Mouse (Mus musculus): ENCODE measurements around the gene Il4i1. TPM values are rescaled to one million over a fixed set of nuclear protein-coding genes. Genes with fewer than 3 reads are reported as not detected.

Il4i1 gene
- total RNA-seq, 2 experiments from 2014 or later, result 1.1 to 2.5 TPM

Small RNA genes lying within 50 kb of the gene (microRNA-seq; reads per million reads assigned to microRNA genes)
- gene Mir707, result 0 reads per million in 2 experiments

Other genes starting within 250 kb of the Il4i1 start
- gene Napsa, start 244.0 kb upstream of the Il4i1 start, total RNA-seq (2021), result under 1 TPM in 1 of 2 experiments, not detected in 1; 0.25 TPM
- 100 to 1,000 TPM; 175 to 188 TPM for gene Kcnc3, start 225.7 kb upstream of the Il4i1 start, total RNA-seq (2021)
- gene Myh14, start 145.5 kb upstream of the Il4i1 start, total RNA-seq (2021), result 10 to 100 TPM; 27.7 to 28.1 TPM
- gene Izumo2, start 107.6 kb upstream of the Il4i1 start, total RNA-seq (2021), result not detected
- gene Vrk3, start 68.0 kb upstream of the Il4i1 start, total RNA-seq (2021), result 10 to 100 TPM; 31.8 to 34.8 TPM
- gene Zfp473, start 65.3 kb upstream of the Il4i1 start, total RNA-seq (2021), result under 1 TPM; 0.22 to 0.38 TPM
- gene Nup62, start 299 bp upstream of the Il4i1 start, total RNA-seq (2021), result 10 to 100 TPM; 29.7 to 30.6 TPM
- 10 to 100 TPM; 26.3 to 28.9 TPM for gene Atf5, start 271 bp downstream of the Il4i1 start, total RNA-seq (2021)
- 10 to 100 TPM; 78.8 to 80.6 TPM for gene Akt1s1, start 32.6 kb downstream of the Il4i1 start, total RNA-seq (2021)
- 10 to 100 TPM; 63.7 to 64.6 TPM for gene Tbc1d17, start 32.7 kb downstream of the Il4i1 start, total RNA-seq (2021)
- gene Pnkp, start 40.8 kb downstream of the Il4i1 start, total RNA-seq (2021), result 10 to 100 TPM; 27.1 to 27.2 TPM
- gene Ptov1, start 53.4 kb downstream of the Il4i1 start, total RNA-seq (2021), result 100 to 1,000 TPM; 346 to 359 TPM
- gene Med25, start 76.3 kb downstream of the Il4i1 start, total RNA-seq (2021), result 100 to 1,000 TPM in 1 of 2 experiments, 10 to 100 TPM in 1; 97.2 to 113 TPM
- 10 to 100 TPM; 23.8 to 29.1 TPM for gene Fuz, start 79.7 kb downstream of the Il4i1 start, total RNA-seq (2021)
- 100 to 1,000 TPM; 295 to 305 TPM for gene Ap2a1, start 113.1 kb downstream of the Il4i1 start, total RNA-seq (2021)
- under 1 TPM; 0.87 to 0.88 TPM for gene Tsks, start 126.8 kb downstream of the Il4i1 start, total RNA-seq (2021)
- 100 to 1,000 TPM; 131 to 137 TPM for gene Cpt1c, start 158.5 kb downstream of the Il4i1 start, total RNA-seq (2021)
- 100 to 1,000 TPM; 155 to 168 TPM for gene Prmt1, start 170.2 kb downstream of the Il4i1 start, total RNA-seq (2021)
- gene Irf3, start 181.3 kb downstream of the Il4i1 start, total RNA-seq (2021), result 10 to 100 TPM; 45.9 to 51.0 TPM
- gene Bcl2l12, start 182.3 kb downstream of the Il4i1 start, total RNA-seq (2021), result 1 to 10 TPM; 3.0 to 4.1 TPM
- gene Scaf1, start 200.0 kb downstream of the Il4i1 start, total RNA-seq (2021), result 100 to 1,000 TPM; 149 to 155 TPM
- gene Rras, start 201.6 kb downstream of the Il4i1 start, total RNA-seq (2021), result 1 to 10 TPM; 9.7 TPM
- 10 to 100 TPM; 74.3 to 75.3 TPM for gene Prr12, start 236.5 kb downstream of the Il4i1 start, total RNA-seq (2021)
- 10 to 100 TPM; 51.0 to 51.3 TPM for gene Nosip, start 246.0 kb downstream of the Il4i1 start, total RNA-seq (2021)
- gene Prrg2, start 246.3 kb downstream of the Il4i1 start, total RNA-seq (2021), result 1 to 10 TPM; 5.5 to 6.1 TPM

Data from layer of hippocampus, postnatal 36 days (tissue).